Mouse (Mus musculus) lung, postnatal 0 days (tissue): ENCODE data around the gene Grk3. TPM values are rescaled to one million over a fixed set of nuclear protein-coding genes. Genes with fewer than 3 reads are reported as not detected.

Source experiments
- ATAC-seq: fragments of 200-750 bp; cut with Nextera tagmentation; 2 replicates; pipeline ENCODE4 v1.8.0; 2017; ENCODE audit warnings: moderate library complexity
- DNase-seq: peaks from one replicate; pipeline ENCODE4 v3.0.0-alpha.2; 2016; ENCODE audit warnings: low spot score
- H3K27ac ChIP-seq: fragments of 300-500 bp; sonication (generic); 2 replicates; pipeline ENCODE4 v1.5.1; 2014; ENCODE audit warnings: antibody characterized with exemption, mild to moderate bottlenecking, low read length, mixed read lengths
- H3K27me3 ChIP-seq: fragments of 300-500 bp; sonication (generic); replicated peaks from 2 replicates; pipeline ENCODE4 v1.6.1; 2014; ENCODE audit warnings: low read length, mixed read lengths; ENCODE audit not compliant: insufficient read depth
- H3K36me3 ChIP-seq: fragments of 300-500 bp; sonication (generic); 2 replicates; pipeline ENCODE4 v1.6.1; 2014; ENCODE audit warnings: low read length, mixed read lengths; ENCODE audit not compliant: insufficient read depth
- H3K4me1 ChIP-seq: fragments of 300-500 bp; sonication (generic); 2 replicates; pipeline ENCODE4 v1.6.1; 2014; ENCODE audit warnings: antibody characterized with exemption, low read depth, low read length, mixed read lengths; ENCODE audit not compliant: insufficient read depth
- H3K4me2 ChIP-seq: fragments of 300-500 bp; sonication (generic); replicated peaks from 2 replicates; pipeline ENCODE4 v1.6.1; 2014; ENCODE audit warnings: low read depth, mild to moderate bottlenecking, low read length, moderate library complexity, mixed read lengths
- H3K4me3 ChIP-seq: fragments of 300-500 bp; sonication (generic); 2 replicates; pipeline ENCODE4 v1.5.1; 2014; ENCODE audit warnings: low read depth, low read length
- H3K9ac ChIP-seq: fragments of 300-500 bp; sonication (generic); replicated peaks from 2 replicates; pipeline ENCODE4 v1.6.1; 2014; ENCODE audit warnings: low read depth, mild to moderate bottlenecking
- H3K9me3 ChIP-seq: fragments of 300-500 bp; sonication (generic); 2 replicates; pipeline ENCODE4 v1.6.1; 2016; ENCODE audit warnings: low read length, mixed read lengths
- CTCF ChIP-seq: IDR thresholded peaks from 2 replicates; pipeline ENCODE4 v1.5.1; 2016; ENCODE audit warnings: antibody characterized with exemption, mild to moderate bottlenecking
- EP300 ChIP-seq: IDR thresholded peaks from 2 replicates; pipeline ENCODE4 v1.6.1; 2016; ENCODE audit warnings: antibody characterized with exemption, mild to moderate bottlenecking, control low read depth
- WGBS: fragments of 180-500 bp; shearing (Covaris S2); extraction: QIAGEN DNeasy Blood & Tissue Kit; methylation state at CpG from one replicate; pipeline ENCODE4 v1.1.7; 2014; 5-methylcytosine and 5-hydroxymethylcytosine counted together
- polyA plus RNA-seq: library from polyadenylated mRNA; unstranded; fragments of >200 nt; fragmentation: Nextera tagmentation; extraction: Ambion mirVana; gene quantifications from 2 replicates; pipeline ENCODE4 v1.2.1, GENCODE M21; 2015

Grk3 gene
- polyA plus RNA-seq, 1 experiment from 2014 or later: 13.6 TPM

DNA sequence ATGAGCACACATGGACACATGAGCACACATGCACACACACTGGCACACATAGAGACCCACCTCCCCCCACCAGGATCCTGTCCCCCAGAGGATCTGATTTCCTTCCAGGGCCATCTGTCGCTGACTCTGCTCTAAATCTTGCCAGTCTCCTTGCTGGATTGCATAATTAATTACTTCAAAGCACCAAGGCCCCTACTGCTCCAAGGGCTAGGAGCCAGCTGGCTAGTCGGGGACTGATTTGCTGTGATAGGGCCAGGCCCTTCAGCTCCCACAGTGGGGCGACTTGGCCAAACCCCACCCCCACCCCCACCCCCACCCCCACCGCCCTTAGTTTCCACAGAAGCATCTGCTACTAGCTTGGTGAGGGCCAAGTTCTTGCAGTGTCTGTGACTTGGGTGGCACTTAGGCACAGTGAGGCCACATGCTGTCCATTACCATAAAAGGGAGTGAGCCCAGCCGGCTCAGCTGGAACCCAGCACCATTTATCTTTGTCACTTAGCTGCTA, 26.0 kb upstream of the Grk3 start:
- Histone ChIP-seq H3K9me3 (no peaks in the 10 kb centered on the region), H3K4me3 (no peak overlapping the region), H3K9ac (no peak overlapping the region), H3K4me1 (no peaks in the 10 kb centered on the region), H3K36me3 (no peaks in the 10 kb centered on the region), H3K27me3 (no peaks in the 10 kb centered on the region), H3K4me2 (no peak overlapping the region), H3K27ac (no peak overlapping the region)
- WGBS: 16% methylated on average over 5 of the region's 5 CpGs
- no peak for TF ChIP-seq EP300
- TF ChIP-seq CTCF: no peak
- ATAC-seq: peak; percentile 87
- peak; percentile 70 for DNase-seq

DNA sequence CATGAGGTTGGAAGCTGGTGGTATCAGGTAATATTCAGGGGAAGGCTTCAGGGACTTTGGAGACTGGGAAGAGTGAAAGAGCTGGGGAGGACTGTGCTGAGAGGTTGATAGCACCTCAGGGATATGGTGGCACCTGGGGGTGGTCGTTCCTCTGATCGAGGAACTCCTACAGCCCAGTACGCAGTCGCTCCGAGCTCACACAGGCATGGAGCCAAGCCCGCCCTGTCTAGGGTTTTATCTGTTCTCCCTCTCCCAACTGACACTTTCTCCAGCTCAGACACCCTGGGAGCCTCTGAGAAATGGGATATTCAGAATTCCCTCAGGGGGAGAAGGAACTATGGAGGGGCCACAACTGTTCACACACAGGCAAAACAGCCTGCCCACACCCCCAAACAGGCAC, 25.2 kb upstream of the Grk3 start:
- H3K27ac ChIP-seq: no peak overlapping the region
- TF ChIP-seq EP300: no peak
- no peak for TF ChIP-seq CTCF
- ATAC-seq (no peak), DNase-seq (no peak)
- H3K4me2 ChIP-seq: no peak overlapping the region
- no peaks in the 10 kb centered on the region; the same call in 1 of the 2 replicates for H3K4me1 ChIP-seq
- WGBS: 49% methylated on average over 6 of the region's 6 CpGs
- H3K9ac ChIP-seq: no peak overlapping the region
- H3K4me3 ChIP-seq: no peak overlapping the region
- H3K36me3 ChIP-seq: no peaks in the 10 kb centered on the region
- no peaks in the 10 kb centered on the region for H3K9me3 ChIP-seq
- H3K27me3 ChIP-seq: no peaks in the 10 kb centered on the region

DNA sequence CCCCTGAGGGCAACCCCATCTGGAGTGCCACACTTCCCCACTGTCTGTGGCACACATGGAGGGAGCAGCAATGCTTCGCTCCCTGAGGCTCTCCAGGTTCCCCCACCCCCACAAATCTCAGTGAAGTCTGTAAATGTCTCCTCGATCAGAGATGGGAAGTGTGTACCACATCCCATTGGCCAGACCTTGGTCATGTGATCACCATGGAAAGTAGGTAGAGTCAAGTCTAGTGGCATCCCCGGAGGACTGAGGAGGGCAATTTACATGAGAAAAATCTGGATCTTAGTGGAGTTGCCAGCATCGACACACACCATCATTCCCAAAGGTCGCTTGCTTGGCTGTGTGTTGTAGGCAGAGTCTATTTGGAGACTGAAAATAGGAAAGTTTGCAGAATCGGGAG, 23.0 kb upstream of the Grk3 start:
- TF ChIP-seq EP300: no peak
- no peak for TF ChIP-seq CTCF
- Histone ChIP-seq H3K36me3 (no peaks in the 10 kb centered on the region), H3K27ac (no peak overlapping the region), H3K4me1 (peaks cover 3% of the 10 kb centered on the region; the same call in 1 of the 2 replicates), H3K27me3 (no peaks in the 10 kb centered on the region), H3K4me2 (no peak overlapping the region), H3K9ac (no peak overlapping the region), H3K4me3 (no peak overlapping the region), H3K9me3 (no peaks in the 10 kb centered on the region)
- ATAC-seq: no peak
- 91% methylated on average over 6 of the region's 6 CpGs for WGBS
- no peak for DNase-seq

DNA sequence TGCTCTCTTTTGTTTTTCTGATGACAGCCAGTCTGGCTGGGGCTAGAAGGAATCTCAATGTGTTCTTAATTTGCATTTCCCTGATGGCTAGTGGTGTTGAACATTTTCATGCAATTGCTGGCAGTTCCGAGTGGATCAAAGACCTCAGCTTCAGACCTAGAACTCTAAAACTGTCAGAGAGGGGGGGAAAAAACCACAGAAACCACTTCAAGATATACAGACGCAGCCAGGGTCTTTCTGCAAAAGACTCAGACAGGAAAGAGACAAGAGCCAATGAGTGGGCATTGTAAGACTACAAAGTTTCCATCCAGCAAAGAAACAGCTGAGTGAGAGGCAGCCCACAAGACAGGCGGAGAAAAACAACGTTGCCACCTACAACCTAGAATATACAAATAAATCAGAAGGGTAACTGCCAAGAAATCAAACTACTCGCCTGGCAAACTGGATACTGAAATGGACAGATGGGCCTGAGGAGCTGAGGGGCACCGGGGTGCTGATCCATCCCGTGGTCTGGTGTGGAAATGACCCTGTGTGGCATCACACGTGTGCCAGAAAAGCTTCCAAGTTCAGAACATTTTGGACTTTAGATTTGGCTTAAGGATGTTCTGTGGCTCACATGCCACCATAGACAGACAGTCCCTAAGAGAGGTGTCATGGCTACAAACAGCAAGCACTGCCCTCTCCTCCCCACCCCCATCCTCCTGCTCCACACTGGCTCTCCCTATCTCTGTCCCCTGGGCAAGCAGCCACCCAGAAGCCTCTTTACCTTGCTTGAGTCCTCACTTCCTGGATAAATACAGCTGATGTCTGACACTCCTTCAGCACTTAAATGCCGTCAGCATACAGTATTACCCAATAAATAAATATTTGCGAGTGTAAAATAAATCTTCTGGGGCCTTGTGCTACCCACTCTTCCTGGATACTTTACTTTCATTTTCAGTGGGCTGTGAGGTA, 19.8 kb upstream of the Grk3 start:
- DNase-seq: peak; percentile 92
- H3K36me3 ChIP-seq: no peaks in the 10 kb centered on the region
- no peaks in the 10 kb centered on the region for H3K27me3 ChIP-seq
- peak overlapping the region; percentile 8; the same call in 1 of the 2 replicates for H3K4me2 ChIP-seq
- TF ChIP-seq CTCF (no peak), EP300 (peak; percentile 91)
- H3K4me3 ChIP-seq: no peak overlapping the region
- no peak overlapping the region for H3K9ac ChIP-seq
- peaks cover 3% of the 10 kb centered on the region; the same call in 1 of the 2 replicates for H3K4me1 ChIP-seq
- H3K9me3 ChIP-seq: no peaks in the 10 kb centered on the region
- peak overlapping the region; percentile 38; the same call in 1 of the 2 replicates for H3K27ac ChIP-seq
- ATAC-seq: peak; percentile 87
- 28% methylated on average over 10 of the region's 10 CpGs for WGBS

DNA sequence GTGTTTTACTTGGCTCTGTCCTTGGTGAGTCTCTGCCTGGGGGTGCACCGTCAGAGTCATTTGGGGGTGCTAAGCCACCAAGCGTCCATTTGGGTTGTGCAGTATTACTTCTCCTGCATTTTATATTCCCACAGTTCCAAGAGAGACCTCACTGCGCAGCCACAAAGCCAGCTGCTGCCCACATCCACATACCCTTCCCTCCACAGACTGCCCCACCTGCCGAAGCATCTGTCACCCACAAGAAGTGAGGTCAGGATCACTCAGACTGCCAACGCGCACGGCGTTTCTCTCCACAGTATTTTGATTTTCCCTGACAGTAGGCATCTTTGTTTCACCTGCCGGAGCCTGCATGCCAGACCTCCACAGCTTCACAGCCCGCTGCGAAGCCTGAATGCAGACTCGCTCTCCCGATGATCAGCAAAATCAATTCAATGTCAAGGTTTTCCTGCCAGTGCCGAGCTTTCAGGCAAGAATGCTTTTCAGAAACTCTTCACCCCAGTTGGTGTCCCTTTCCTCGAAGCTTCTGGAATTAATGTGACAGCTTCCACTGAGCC, 15.7 kb upstream of the Grk3 start:
- Histone ChIP-seq H3K36me3 (no peaks in the 10 kb centered on the region), H3K9me3 (no peaks in the 10 kb centered on the region), H3K4me3 (no peak overlapping the region), H3K4me2 (no peak overlapping the region), H3K9ac (no peak overlapping the region), H3K27me3 (no peaks in the 10 kb centered on the region), H3K27ac (no peak overlapping the region), H3K4me1 (peaks cover 3% of the 10 kb centered on the region; the same call in 1 of the 2 replicates)
- ATAC-seq: no peak
- no peak for DNase-seq
- TF ChIP-seq EP300: no peak
- WGBS: 65% methylated on average over 15 of the region's 15 CpGs

DNA sequence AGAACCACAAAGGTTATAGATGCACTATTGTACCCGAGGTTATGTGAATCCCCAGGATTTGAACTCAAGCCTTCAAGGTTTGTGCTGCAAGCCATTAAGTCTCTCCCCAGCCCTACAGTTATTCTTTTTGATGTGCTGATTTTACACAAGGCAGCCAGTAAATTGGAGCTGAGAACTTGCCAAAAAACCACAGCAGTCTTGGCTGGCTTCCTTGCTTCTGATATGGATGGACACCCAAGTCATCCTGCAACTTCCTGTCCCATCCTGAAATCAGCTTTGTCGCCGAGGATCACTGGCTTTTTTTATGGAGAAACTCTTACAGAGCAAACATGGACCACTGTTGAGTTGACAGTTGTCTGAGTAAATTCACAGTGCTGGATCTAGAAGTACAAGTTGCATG, 14.5 kb upstream of the Grk3 start:
- no peak overlapping the region for H3K27ac ChIP-seq
- TF ChIP-seq CTCF (no peak), EP300 (no peak)
- no peaks in the 10 kb centered on the region for H3K27me3 ChIP-seq
- 45% methylated on average over 3 of the region's 3 CpGs for WGBS
- H3K9me3 ChIP-seq: no peaks in the 10 kb centered on the region
- no peak overlapping the region for H3K4me3 ChIP-seq
- ATAC-seq: no peak
- no peak overlapping the region for H3K4me2 ChIP-seq
- no peak overlapping the region for H3K9ac ChIP-seq
- DNase-seq: no peak
- no peaks in the 10 kb centered on the region for H3K36me3 ChIP-seq
- no peaks in the 10 kb centered on the region for H3K4me1 ChIP-seq
